Mouse (Mus musculus): Measurements from ENCODE around the gene Slc39a11. TPM values are rescaled to one million over a fixed set of nuclear protein-coding genes. Genes with fewer than 3 reads are reported as not detected.

Gene Slc39a11
- polyA plus RNA-seq, 1 experiment from 2014 or later: 18.3 TPM

- Histone ChIP-seq H3K27ac (no peak overlapping the region), H3K36me3 (no peaks in the 10 kb centered on the region), H3K9me3 (replicated peaks) (no peaks in the 10 kb centered on the region), H3K4me1 (no peaks in the 10 kb centered on the region), H3K4me2 (no peak overlapping the region), H3K27me3 (replicated peaks) (no peaks in the 10 kb centered on the region), H3K4me3 (no peak overlapping the region), H3K9ac (no peak overlapping the region)
- no peak for ATAC-seq
- WGBS (ENCODE audit: insufficient replicate concordance): 76% methylated on average over 22 of the region's 22 CpGs
These were observed 352.8 kb downstream of the Slc39a11 start for GRCm38 (mm10) chr11:113296912-113297625.

- Histone ChIP-seq H3K9me3 (replicated peaks) (no peaks in the 10 kb centered on the region), H3K27ac (no peak overlapping the region), H3K36me3 (no peaks in the 10 kb centered on the region), H3K4me2 (no peak overlapping the region), H3K4me3 (no peak overlapping the region), H3K27me3 (replicated peaks) (no peaks in the 10 kb centered on the region), H3K4me1 (0 out of 2 replicates have a peak, but pooled peaks cover 2% of the 10 kb centered on the region), H3K9ac (no peak overlapping the region)
- no peak; the same call in 1 of the 2 replicates for ATAC-seq
- WGBS (ENCODE audit: insufficient replicate concordance): 29% methylated on average over 7 of the region's 7 CpGs
These were observed 353.7 kb downstream of the Slc39a11 start for GRCm38 (mm10) chr11:113296162-113296561.

- H3K27me3 ChIP-seq (replicated peaks): no peaks in the 10 kb centered on the region
- no peak overlapping the region for H3K4me2 ChIP-seq
- no peak overlapping the region for H3K27ac ChIP-seq
- H3K36me3 ChIP-seq: no peaks in the 10 kb centered on the region
- no peak overlapping the region for H3K4me3 ChIP-seq
- H3K9me3 ChIP-seq (replicated peaks): no peaks in the 10 kb centered on the region
- H3K9ac ChIP-seq: no peak overlapping the region
- no peak for ATAC-seq
- WGBS (ENCODE audit: insufficient replicate concordance): 59% methylated on average over 8 of the region's 8 CpGs
- 0 out of 2 replicates have a peak, but pooled peaks cover 3% of the 10 kb centered on the region for H3K4me1 ChIP-seq
These were observed 355.4 kb downstream of the Slc39a11 start for GRCm38 (mm10) chr11:113294518-113294917.

GRCm38 (mm10) chr11:113292906-113293614 is 356.8 kb downstream of the Slc39a11 start:
- H3K9ac ChIP-seq: no peak overlapping the region
- no peak overlapping the region for H3K27ac ChIP-seq
- no peaks in the 10 kb centered on the region for H3K36me3 ChIP-seq
- H3K4me1 ChIP-seq: 0 out of 2 replicates have a peak, but pooled peaks cover 3% of the 10 kb centered on the region
- no peak overlapping the region for H3K4me3 ChIP-seq
- no peak for ATAC-seq
- no peaks in the 10 kb centered on the region for H3K9me3 ChIP-seq (replicated peaks)
- no peaks in the 10 kb centered on the region for H3K27me3 ChIP-seq (replicated peaks)
- 72% methylated on average over 13 of the region's 13 CpGs for WGBS (ENCODE audit: insufficient replicate concordance)
- H3K4me2 ChIP-seq: no peak overlapping the region

GRCm38 (mm10) chr11:113291781-113292714 is 357.8 kb downstream of the Slc39a11 start:
- H3K4me2 ChIP-seq: no peak overlapping the region
- ATAC-seq: no peak
- no peak overlapping the region for H3K4me3 ChIP-seq
- H3K27ac ChIP-seq: no peak overlapping the region
- 69% methylated on average over 17 of the region's 17 CpGs for WGBS (ENCODE audit: insufficient replicate concordance)
- H3K4me1 ChIP-seq: 0 out of 2 replicates have a peak, but pooled peaks cover 3% of the 10 kb centered on the region
- no peak overlapping the region for H3K9ac ChIP-seq
- H3K27me3 ChIP-seq (replicated peaks): no peaks in the 10 kb centered on the region
- H3K36me3 ChIP-seq: no peaks in the 10 kb centered on the region
- H3K9me3 ChIP-seq (replicated peaks): no peaks in the 10 kb centered on the region

GRCm38 (mm10) chr11:113290911-113291310 is 359.0 kb downstream of the Slc39a11 start:
- no peak for ATAC-seq
- Histone ChIP-seq H3K27me3 (replicated peaks) (no peaks in the 10 kb centered on the region), H3K27ac (no peak overlapping the region), H3K4me2 (no peak overlapping the region), H3K9me3 (replicated peaks) (no peaks in the 10 kb centered on the region), H3K4me1 (0 out of 2 replicates have a peak, but pooled peaks cover 3% of the 10 kb centered on the region), H3K36me3 (no peaks in the 10 kb centered on the region), H3K9ac (no peak overlapping the region), H3K4me3 (no peak overlapping the region)
- 73% methylated on average over 14 of the region's 14 CpGs for WGBS (ENCODE audit: insufficient replicate concordance)

- Histone ChIP-seq H3K36me3 (no peaks in the 10 kb centered on the region), H3K4me3 (no peak overlapping the region), H3K27ac (no peak overlapping the region), H3K4me2 (no peak overlapping the region), H3K9ac (no peak overlapping the region), H3K9me3 (replicated peaks) (no peaks in the 10 kb centered on the region), H3K27me3 (replicated peaks) (no peaks in the 10 kb centered on the region), H3K4me1 (no peaks in the 10 kb centered on the region)
- ATAC-seq: no peak
- 80% methylated on average over 27 of the region's 27 CpGs for WGBS (ENCODE audit: insufficient replicate concordance)
These were observed 364.7 kb downstream of the Slc39a11 start for GRCm38 (mm10) chr11:113284951-113285741.

- Histone ChIP-seq H3K36me3 (no peaks in the 10 kb centered on the region), H3K9ac (no peak overlapping the region), H3K4me3 (no peak overlapping the region), H3K27ac (no peak overlapping the region), H3K4me1 (no peaks in the 10 kb centered on the region), H3K9me3 (replicated peaks) (no peaks in the 10 kb centered on the region), H3K4me2 (no peak overlapping the region), H3K27me3 (replicated peaks) (no peaks in the 10 kb centered on the region)
- WGBS (ENCODE audit: insufficient replicate concordance): 46% methylated on average over 11 of the region's 11 CpGs
- no peak for ATAC-seq
These were observed 366.5 kb downstream of the Slc39a11 start for GRCm38 (mm10) chr11:113283376-113283811.

GRCm38 (mm10) chr11:113278238-113278637 is 371.6 kb downstream of the Slc39a11 start:
- Histone ChIP-seq H3K36me3 (no peaks in the 10 kb centered on the region), H3K27ac (no peak overlapping the region), H3K9ac (no peak overlapping the region), H3K4me3 (no peak overlapping the region), H3K4me2 (no peak overlapping the region), H3K4me1 (no peaks in the 10 kb centered on the region), H3K27me3 (replicated peaks) (no peaks in the 10 kb centered on the region), H3K9me3 (replicated peaks) (no peaks in the 10 kb centered on the region)
- ATAC-seq: no peak
- 65% methylated on average over 6 of the region's 6 CpGs for WGBS (ENCODE audit: insufficient replicate concordance)

GRCm38 (mm10) chr11:113277034-113277612 is 372.8 kb downstream of the Slc39a11 start:
- H3K9ac ChIP-seq: no peak overlapping the region
- no peaks in the 10 kb centered on the region for H3K27me3 ChIP-seq (replicated peaks)
- ATAC-seq: no peak
- no peak overlapping the region for H3K4me2 ChIP-seq
- H3K9me3 ChIP-seq (replicated peaks): no peaks in the 10 kb centered on the region
- WGBS (ENCODE audit: insufficient replicate concordance): 52% methylated on average over 10 of the region's 10 CpGs
- no peaks in the 10 kb centered on the region for H3K36me3 ChIP-seq
- no peaks in the 10 kb centered on the region for H3K4me1 ChIP-seq
- H3K4me3 ChIP-seq: no peak overlapping the region
- H3K27ac ChIP-seq: no peak overlapping the region

GRCm38 (mm10) chr11:113276518-113276917 is 373.4 kb downstream of the Slc39a11 start:
- no peak overlapping the region for H3K9ac ChIP-seq
- 74% methylated on average over 8 of the region's 8 CpGs for WGBS (ENCODE audit: insufficient replicate concordance)
- no peaks in the 10 kb centered on the region for H3K36me3 ChIP-seq
- H3K4me2 ChIP-seq: no peak overlapping the region
- H3K27me3 ChIP-seq (replicated peaks): no peaks in the 10 kb centered on the region
- H3K27ac ChIP-seq: no peak overlapping the region
- no peaks in the 10 kb centered on the region for H3K4me1 ChIP-seq
- no peak overlapping the region for H3K4me3 ChIP-seq
- no peak for ATAC-seq
- H3K9me3 ChIP-seq (replicated peaks): no peaks in the 10 kb centered on the region

Data from liver, embryonic 12.5 days (tissue).